9 mouse cellular contexts compared by ENCODE assay signal in the genomic region with DNA sequence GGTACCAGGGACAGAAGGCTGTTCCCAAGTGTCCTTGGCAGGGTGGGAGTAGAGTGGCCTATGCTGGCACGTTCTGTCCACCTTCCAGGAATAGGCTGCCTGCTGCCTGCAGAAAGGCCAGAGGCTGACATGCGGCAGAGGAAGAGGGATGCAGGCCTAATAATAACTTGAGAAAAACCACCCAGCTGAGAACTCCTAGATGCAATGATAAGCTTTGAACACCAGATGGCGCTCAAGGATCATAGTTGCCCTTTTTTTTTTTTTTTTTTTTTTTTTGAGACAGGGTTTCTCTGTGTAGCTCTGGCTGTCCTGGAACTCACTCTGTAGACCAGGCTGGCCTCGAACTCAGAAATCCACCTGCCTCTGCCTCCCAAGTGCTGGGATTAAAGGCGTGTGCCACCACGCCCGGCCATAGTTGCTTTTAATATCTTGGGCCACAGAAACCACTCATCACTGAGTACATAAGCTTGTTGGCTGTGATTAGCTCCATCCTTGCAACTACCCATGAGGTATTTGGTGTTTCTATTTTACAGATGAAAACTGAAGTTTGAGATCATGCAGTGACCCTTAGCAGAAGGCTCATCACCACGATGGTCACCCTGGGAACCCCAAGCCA. TPM values are rescaled to one million over a fixed set of nuclear protein-coding genes. Genes with fewer than 3 reads are reported as not detected.
DNase-seq lines count a peak whose midpoint lies in the region; ATAC-seq lines count a peak whose summit lies in the region.
"Had no signal": no experiment of that assay in that cellular context is flagged by ENCODE, and none has a peak within 500 bp of the region (broad histone marks: within the 10 kb centered on the region; RNA-seq: fewer than 3 reads in every experiment).

No protein-coding gene starts in this region.

- H3K4me3 ChIP-seq in hindbrain, embryonic 10.5 days = no peak overlapping the region
- no peak overlapping the region for H3K4me3 ChIP-seq in hindbrain, embryonic 12.5 days
- H3K4me3 ChIP-seq in stomach, embryonic 15.5 days (replicated peaks) = no peak overlapping the region
- H3K4me3 ChIP-seq: embryonic facial prominence, embryonic 12.5 days had no signal

- no peaks in the 10 kb centered on the region for H3K9me3 ChIP-seq in hindbrain, embryonic 10.5 days
- H3K9me3 ChIP-seq in hindbrain, embryonic 12.5 days (replicated peaks) = no peaks in the 10 kb centered on the region
- H3K9me3 ChIP-seq in stomach, embryonic 15.5 days = no peaks in the 10 kb centered on the region
- H3K9me3 ChIP-seq: embryonic facial prominence, embryonic 12.5 days had no signal

- no peak overlapping the region for H3K4me2 ChIP-seq in hindbrain, embryonic 12.5 days (replicated peaks)
- H3K4me2 ChIP-seq in stomach, embryonic 15.5 days = no peak overlapping the region
- H3K4me2 ChIP-seq: embryonic facial prominence, embryonic 12.5 days had no signal

- H3K36me3 ChIP-seq in hindbrain, embryonic 10.5 days = no peaks in the 10 kb centered on the region
- no peaks in the 10 kb centered on the region for H3K36me3 ChIP-seq in hindbrain, embryonic 12.5 days
- no peaks in the 10 kb centered on the region for H3K36me3 ChIP-seq in stomach, embryonic 15.5 days
- H3K36me3 ChIP-seq: embryonic facial prominence, embryonic 12.5 days had no signal

- ATAC-seq in hindbrain, embryonic 12.5 days (ENCODE audit: low FRiP score) = no peak
- no peak for ATAC-seq in stomach, embryonic 15.5 days (ENCODE audit: insufficient read depth, low FRiP score, low read depth)

- whole genome bisulfite sequencing in hindbrain, embryonic 10.5 days = 39% methylated on average over 8 of the region's 8 CpGs
- WGBS in hindbrain, embryonic 12.5 days = 34% methylated on average over 8 of the region's 8 CpGs
- WGBS in stomach, embryonic 15.5 days = 29% methylated on average over 8 of the region's 8 CpGs

- peaks cover 7% of the 10 kb centered on the region for H3K27me3 ChIP-seq in hindbrain, embryonic 10.5 days (ENCODE audit: insufficient read depth, poor library complexity, severe bottlenecking)
- H3K27me3 ChIP-seq in hindbrain, embryonic 12.5 days = no peaks in the 10 kb centered on the region
- no peaks in the 10 kb centered on the region for H3K27me3 ChIP-seq in stomach, embryonic 15.5 days (replicated peaks)

- H3K4me1 ChIP-seq in hindbrain, embryonic 10.5 days (replicated peaks) = 0 out of 2 replicates have a peak, but pooled peaks cover 11% of the 10 kb centered on the region
- no peaks in the 10 kb centered on the region for H3K4me1 ChIP-seq in hindbrain, embryonic 12.5 days
- no peaks in the 10 kb centered on the region; the same call in 1 of the 2 replicates for H3K4me1 ChIP-seq in stomach, embryonic 15.5 days
- H3K4me1 ChIP-seq: embryonic facial prominence, embryonic 12.5 days had no signal

- DNase-seq in hindbrain, embryonic 10.5 days (ENCODE audit: low spot score) = peak; percentile 36
- peak; percentile 46 for DNase-seq in Muller cell, postnatal 12 days (ENCODE audit: inconsistent ontology term)
- DNase-seq in embryo, embryonic 10.5 days (ENCODE audit: low spot score) = peak; percentile 89
- peak; percentile 66 to 73 for DNase-seq in heart, postnatal 10 days
- peak; percentile 42 for DNase-seq in layer of hippocampus, adult 9-10 months (ENCODE audit: low spot score)
- peak; percentile 70 for DNase-seq in lung, postnatal 36 days

- intact Hi-C loops in heart, postnatal 10 days (cut with DNase I) = loop anchor here (1.0 to 10.0 kb wide), 2 partner anchors 424 to 576 kb away; no protein-coding TSS in a partner anchor

- no peak overlapping the region for H3K27ac ChIP-seq in hindbrain, embryonic 10.5 days
- no peak overlapping the region for H3K27ac ChIP-seq in hindbrain, embryonic 12.5 days
- 0 out of 2 replicates have a peak overlapping the region, but pooled peaks have one; percentile 26 for H3K27ac ChIP-seq in stomach, embryonic 15.5 days
- H3K27ac ChIP-seq: embryonic facial prominence, embryonic 12.5 days had no signal

- no peak overlapping the region for H3K9ac ChIP-seq in hindbrain, embryonic 12.5 days
- H3K9ac ChIP-seq in stomach, embryonic 15.5 days = no peak overlapping the region
- H3K9ac ChIP-seq: embryonic facial prominence, embryonic 12.5 days had no signal

RNA-seq across cellular contexts. Expression of a gene that starts 28.1 kb away (rescaled TPM):
- 139 and 146 TPM in 2 replicates for polyA plus RNA-seq in hindbrain, embryonic 10.5 days (2016; fragmentation: Nextera tagmentation; extraction: Ambion mirVana)
- 153 and 163 TPM in 2 replicates for polyA plus RNA-seq in hindbrain, embryonic 12.5 days (2016; fragmentation: Nextera tagmentation; extraction: Ambion mirVana)
- 100 to 1,000 TPM; 112 to 124 TPM for total RNA-seq in heart, postnatal 10 days (2021)
- 145 and 154 TPM in 2 replicates for polyA plus RNA-seq in stomach, embryonic 15.5 days (2015; fragmentation: Nextera tagmentation; extraction: Ambion mirVana)

Comparison
In these comparisons a context has a peak if more than half of its experiments do, and no peak if none do; other contexts are left out.
1. DNase-seq: peak in every context shown above with its lines; median percentile 89 in embryo, embryonic 10.5 days; 70 in lung, postnatal 36 days; 70 in heart, postnatal 10 days; 46 in Muller cell, postnatal 12 days; 42 in layer of hippocampus, adult 9-10 months; 36 in hindbrain, embryonic 10.5 days.